Mouse (Mus musculus): ENCODE data around the gene Lrrc45.

Lrrc45 gene

DNA sequence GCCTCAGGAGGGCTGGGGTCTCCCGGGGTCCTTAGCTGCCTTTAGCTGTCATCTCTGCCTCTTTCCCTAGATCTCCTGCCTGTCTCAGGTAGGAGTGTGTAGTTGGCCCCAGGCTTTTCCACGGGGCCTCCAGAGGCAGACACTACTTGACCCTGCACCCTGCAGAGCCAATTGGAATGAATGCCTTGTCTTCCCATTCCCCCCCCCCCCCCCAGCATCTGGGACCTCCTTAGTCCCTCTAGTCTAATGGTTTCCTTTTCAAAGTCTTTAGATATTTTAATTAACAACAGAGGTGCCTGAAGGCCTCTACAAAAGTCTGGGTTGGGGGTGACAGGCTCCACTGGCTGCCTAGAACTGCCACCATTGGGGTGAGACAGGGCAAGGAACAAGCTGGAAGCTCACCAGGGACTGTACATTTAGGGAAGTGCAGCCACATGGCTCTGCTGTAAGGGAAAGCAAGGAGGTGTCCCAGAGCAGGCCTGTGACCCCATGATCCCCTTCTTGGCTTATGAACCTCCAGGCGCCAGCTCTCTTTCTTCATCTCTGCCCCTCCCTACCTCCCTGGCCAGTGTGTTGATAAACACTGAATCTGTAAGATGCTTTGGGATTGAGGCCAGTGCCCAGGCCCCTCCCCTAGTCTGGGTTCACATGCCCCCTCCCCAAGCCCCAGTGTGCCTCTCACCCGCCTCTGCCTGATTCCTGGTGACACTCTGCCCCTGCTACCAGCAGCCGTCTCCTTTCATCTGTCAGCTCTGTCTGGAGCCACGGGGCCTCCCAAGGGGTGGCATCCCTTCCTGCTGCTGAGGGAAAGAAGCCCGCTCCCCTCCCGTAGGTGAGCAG lies 9.0 kb upstream of the Lrrc45 start:
- DNase-seq: no peak

GRCm38 (mm10) chr11:120706120-120706519 lies 7.6 kb upstream of the Lrrc45 start:
- no peak for DNase-seq

DNA sequence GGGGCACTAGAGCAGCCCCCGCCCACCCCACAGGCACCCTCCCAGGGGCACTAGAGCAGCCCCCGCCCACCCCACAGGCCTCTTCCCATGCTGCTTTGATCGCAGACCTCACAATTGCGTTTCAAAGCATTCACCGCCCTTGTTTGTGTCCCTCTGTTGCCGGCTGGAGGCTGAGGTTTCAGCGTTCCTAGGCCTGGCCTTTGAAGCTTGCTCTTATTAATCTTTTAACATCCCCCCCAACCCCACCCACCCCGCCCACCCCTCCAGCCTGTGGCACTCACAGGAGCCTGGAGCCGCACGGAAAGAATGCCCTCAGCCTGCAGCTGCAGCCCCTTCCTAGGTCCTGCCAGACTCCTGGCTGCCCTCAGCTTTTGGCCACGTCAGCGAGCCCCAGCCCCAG lies 6.5 kb upstream of the Lrrc45 start:
- DNase-seq: no peak

DNA sequence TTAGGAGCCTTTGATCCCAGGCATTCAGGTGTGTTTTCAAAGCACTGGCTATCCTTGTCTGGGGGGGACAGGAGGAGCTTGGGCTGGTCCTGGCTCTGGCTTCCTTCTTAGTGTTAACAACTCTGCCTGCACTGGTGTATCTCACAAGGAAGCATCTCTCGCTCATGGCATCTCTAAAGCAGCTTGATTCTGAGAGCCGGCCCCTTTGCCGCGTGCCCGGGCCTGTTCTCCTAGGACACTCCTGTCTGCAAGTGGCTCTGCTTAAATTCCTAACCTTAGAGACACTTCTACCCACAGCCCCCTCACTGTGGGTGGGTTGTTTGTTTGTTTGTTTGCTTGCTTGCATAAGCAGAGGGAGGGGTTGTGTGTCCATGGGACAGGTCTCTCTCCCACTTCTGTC lies 5.8 kb upstream of the Lrrc45 start:
- no peak for DNase-seq

DNA sequence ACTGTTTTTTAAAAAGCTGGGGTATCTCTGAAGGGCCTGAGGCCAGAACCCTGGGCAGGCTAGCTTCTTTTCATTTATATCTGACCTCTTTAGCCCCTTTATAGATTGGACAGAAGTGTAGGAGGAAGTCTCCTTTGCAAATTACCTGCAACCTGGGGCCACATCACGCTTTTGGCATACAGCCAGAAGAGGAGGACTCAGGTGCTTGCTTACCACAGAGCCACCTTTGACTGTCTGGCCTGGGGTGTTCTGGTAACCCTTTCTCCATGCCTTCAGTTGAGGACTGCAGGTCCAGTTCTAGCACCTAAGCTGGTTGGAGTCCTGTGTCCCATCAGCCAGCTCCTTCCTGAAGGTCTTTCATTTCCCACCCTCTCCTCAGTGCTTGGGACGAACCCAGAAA lies 4.2 kb upstream of the Lrrc45 start:
- no peak for DNase-seq

DNA sequence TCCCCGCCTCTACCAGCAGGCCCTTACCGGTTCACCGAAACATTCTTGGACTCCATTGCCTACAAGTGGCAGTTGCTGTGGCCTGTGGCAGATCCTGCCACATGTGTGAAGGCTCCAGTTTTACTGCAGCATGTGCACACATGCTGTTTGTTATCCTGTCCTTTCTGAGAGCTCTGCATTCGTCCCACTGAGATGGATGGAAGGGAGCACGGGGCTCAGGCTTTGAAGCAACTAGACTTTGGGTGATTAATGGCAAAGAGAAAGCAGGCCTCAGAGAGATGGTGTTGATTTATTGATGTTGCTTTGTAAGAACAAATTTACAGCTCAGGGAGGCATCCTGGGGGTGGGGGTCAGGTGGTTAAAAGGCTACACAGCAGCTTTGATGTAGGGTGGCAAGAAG lies 3.1 kb upstream of the Lrrc45 start:
- no peak for DNase-seq

GRCm38 (mm10) chr11:120711980-120712604 lies 1.6 kb upstream of the Lrrc45 start:
- DNase-seq: no peak

GRCm38 (mm10) chr11:120712771-120713568 lies 755 bp upstream of the Lrrc45 start:
- peak; percentile 63 for DNase-seq

- DNase-seq: no peak
These were observed 821 bp downstream of the Lrrc45 start for GRCm38 (mm10) chr11:120714546-120714945.

GRCm38 (mm10) chr11:120715131-120715530 lies 1.4 kb downstream of the Lrrc45 start:
- no peak for DNase-seq

- DNase-seq: peak; percentile 8
These were observed 5.5 kb downstream of the Lrrc45 start for GRCm38 (mm10) chr11:120719242-120719641.

- DNase-seq: peak; percentile 12
These were observed 6.2 kb downstream of the Lrrc45 start for GRCm38 (mm10) chr11:120719841-120720376.

GRCm38 (mm10) chr11:120720450-120720849 lies 6.7 kb downstream of the Lrrc45 start:
- peak; percentile 95 for DNase-seq

DNA sequence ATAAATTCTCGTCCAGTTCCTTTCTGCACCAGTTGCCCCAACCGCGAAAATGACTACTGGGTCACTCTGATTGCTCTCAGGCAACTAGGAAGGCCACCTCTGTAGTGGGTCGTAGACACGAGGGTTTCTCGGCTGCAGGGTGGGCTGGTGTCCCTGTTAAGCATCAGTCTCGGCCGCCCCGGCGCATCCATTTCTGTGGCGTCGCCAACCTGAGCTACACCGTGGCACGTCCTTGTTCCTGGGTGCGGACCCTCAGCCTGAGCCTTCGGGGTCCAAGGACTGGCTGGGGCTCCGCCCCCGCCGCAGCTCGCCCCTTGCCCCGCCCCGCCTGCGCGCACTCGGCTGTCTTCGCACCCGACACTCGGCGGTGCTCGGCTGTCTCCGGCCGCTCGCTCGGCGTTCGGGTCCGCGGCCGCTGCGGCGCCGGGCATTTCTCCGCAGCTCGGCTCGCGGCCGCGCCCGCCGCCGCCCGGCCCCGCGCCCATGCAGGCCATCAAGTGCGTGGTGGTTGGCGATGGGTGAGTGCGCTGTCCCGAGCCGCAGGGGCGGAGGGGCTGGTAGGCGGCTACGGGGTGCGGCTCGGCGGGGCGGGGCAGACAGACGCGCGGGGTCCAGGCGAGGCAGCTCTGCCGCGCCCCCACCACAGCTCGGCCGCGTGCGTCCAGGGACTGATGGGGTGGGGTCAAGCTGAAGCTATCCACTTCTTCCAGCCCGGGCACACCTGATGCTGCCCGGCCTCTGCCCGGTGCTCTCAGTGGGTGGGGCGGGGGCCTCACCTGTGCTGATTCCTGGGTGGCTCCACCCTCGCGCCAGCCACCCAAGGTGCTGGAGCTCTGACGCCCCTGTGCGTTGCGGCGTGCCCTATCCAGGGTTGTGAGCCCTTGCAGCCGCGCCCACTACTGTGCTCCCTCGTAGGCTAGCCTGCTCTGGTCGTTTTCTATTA lies 7.7 kb downstream of the Lrrc45 start, which contains the start of gene Rac3:
TSS of gene Rac3 (plus strand) at position 347 of the 943 bp plus-strand sequence.
- DNase-seq: peak; percentile 79

DNA sequence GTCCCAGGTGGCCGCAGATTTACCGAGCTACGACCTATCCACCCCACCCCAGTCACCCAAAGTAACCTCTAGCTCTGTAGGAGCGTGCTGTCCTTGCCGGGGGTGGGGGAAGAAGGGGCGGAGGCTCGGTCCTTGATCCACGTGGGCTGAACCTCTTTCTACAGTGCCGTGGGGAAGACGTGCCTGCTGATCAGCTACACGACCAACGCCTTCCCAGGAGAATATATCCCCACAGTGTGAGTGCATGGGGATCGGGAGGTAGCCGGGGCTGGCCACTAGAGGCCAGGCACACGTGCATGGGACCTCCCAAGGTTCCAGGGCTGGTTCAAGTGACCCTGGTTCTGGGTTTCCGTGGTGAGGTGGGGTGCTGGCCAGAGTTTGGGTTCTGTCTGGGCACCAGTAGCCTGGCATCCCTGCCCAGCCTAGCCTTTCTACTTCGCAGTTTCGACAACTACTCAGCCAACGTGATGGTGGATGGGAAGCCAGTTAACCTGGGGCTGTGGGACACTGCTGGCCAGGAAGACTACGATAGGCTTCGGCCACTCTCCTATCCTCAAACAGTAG lies 8.4 kb downstream of the Lrrc45 start:
- peak; percentile 9 for DNase-seq

GRCm38 (mm10) chr11:120722761-120723382 lies 9.1 kb downstream of the Lrrc45 start:
- DNase-seq: peak; percentile 5

GRCm38 (mm10) chr11:120723509-120723908 lies 9.8 kb downstream of the Lrrc45 start:
- DNase-seq: peak; percentile 2

DNA sequence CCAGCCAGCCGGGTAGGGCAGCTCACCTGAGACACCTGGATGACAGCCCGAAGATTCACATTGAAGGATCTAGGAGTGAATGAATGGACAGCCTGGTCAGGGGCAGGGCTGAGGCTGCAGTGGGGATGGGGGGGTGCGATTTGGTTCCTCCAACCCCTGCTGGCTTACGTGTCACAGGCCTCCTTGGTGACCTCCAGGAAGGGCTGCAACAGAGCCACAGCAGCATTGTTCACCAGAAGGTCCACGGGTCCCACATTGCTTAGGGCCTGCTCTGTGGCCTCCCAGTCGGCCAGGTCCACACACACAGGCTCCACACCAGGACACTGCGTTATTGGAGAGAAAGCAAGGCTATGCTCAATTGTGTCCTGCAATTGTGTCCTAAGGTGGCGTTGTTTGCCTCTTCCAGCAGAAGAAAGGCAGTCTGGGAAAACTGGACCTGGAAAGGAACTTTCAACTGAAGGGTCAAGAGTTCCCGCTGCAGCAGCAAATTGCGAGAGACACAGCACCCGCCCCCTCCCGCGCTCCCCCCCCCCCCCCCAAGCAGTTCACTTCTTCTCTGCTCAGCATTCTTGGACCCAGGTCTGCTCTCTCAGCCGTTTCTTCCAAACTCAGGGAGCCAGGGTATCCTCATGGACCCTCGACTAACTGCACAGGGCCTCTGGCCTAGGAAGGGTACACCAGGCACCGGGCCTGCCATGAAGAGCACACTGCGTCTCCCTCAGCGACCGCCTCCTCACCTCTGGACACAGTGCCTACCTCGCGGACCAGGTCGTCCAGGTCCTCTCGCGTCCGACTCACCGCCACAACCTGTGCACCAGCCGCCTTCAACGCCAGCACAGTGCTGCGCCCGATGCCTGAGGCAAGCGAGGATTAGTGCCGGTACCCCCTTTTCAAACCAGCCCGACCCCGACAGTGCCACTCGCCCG lies 12.8 kb downstream of the Lrrc45 start:
- DNase-seq: peak; percentile 1

DNA sequence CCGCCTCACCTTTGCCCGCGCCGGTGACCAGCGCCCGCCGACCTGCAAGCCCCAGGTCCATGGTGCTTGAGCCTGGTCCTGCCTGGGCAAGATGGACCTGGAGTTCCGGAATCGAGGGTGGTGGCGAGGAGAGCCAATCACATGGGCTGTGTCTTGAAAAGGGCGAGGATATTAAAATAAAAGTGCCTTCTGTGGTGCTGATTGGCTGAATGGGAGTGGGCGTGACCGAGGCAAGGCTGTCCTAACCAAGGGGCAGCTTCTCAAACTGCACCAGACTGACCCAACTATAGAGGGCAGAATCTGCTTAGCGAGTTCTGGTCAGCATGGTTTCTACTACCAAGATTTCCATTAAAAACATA lies 13.4 kb downstream of the Lrrc45 start, which contains the start of gene Dcxr:
TSS of gene Dcxr (minus strand) at position 113 of the 359 bp plus-strand sequence.
- DNase-seq: peak; percentile 68

GRCm38 (mm10) chr11:120727564-120727963 lies 13.8 kb downstream of the Lrrc45 start:
- DNase-seq: no peak
